Mouse (Mus musculus) heart, adult 2 months (tissue): ENCODE measurements at regions not wholly inside any gene's neighbourhood (a gene's known extent, or its start where the extent isn't known, plus 50 kb on each side); places are given as distances from the start of the nearest gene placed in this dataset.

ENCODE experiments used
- CTCF ChIP-seq: fragments of 200-600 bp; IDR thresholded peaks from 2 replicates; pipeline ENCODE4 v1.8.1; 2022; ENCODE audit warnings: antibody characterized with exemption, mild to moderate bottlenecking, moderate library complexity
- POLR2A ChIP-seq: fragments of 200-500 bp; IDR thresholded peaks from 2 replicates; pipeline ENCODE4 v1.6.1; 2011; ENCODE audit warnings: mild to moderate bottlenecking, low read depth, low read length, control low read depth; ENCODE audit not compliant: insufficient read depth

DNA sequence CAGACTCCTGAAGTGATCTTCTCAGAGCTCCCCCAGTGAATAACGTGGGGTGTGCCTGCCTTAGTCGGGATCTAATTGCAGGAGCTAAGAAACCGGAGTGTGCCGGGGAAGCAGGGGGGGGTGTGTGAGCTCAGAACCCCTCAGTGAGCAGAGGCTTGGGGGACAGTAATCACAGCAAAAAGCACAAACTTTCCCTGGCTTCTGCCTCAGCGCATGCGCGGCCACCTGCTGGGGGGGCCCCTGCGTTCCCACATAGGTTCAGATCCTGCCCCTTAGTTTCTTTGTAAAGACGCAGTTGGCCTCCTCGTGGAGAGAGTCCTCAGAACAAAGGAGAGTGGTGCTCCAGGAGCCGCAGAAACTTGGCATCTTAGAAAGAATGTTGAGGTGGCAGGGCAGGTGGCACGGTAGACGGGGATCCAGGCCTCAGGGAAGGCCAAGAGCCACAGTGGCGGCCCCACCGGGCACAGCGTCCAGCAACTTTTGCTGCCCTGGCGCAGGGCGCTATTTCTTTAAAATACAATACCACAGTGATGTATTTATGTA, 429.7 kb downstream of the Zfp536 start:
- no peak for TF ChIP-seq CTCF
- no peak for TF ChIP-seq POLR2A
